In the genomic region with DNA sequence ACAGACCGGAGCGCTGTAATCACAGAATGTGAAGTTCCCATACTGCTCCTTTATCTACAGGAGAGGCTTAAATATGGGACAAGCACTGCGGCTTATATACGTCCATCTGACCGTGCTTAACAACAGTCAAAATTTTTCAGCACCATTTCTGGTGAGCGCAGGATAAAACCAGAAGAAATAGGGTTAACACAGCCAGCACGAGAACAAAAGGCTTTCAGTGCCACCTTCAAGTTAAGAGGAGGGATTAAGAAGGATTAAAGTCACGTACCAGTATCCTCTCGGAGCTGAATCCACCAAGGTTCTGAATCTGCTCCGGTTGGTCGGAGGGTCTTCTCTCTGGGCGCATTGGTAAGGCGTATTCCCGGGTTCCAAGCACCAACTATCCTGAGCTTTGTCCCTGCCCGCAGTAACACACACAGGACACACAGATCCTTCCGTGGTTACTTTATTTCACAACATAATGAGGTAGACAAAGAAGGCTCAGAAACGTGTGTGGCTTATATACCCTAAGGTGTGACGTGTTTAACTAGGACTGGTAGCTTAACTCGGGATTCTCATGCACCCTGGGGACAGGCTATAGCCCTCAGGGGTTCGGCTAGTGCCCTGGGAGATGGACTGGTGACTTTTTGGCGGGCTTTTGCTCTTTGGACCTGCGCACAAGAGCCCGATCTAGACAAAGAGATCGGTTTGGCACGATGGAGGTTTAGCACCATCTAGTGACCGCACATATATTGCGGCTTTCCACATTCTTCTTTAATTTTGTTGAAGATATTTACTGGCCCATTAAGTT, we compare ENCODE assay signal across 9 mouse cellular contexts. TPM values are rescaled to one million over a fixed set of nuclear protein-coding genes. Genes with fewer than 3 reads are reported as not detected.
DNase-seq lines count a peak whose midpoint lies in the region; ATAC-seq lines count a peak whose summit lies in the region.
"Not testable (repeated sequence)": the region's sequence is repeated elsewhere in the genome, so short reads cannot be mapped to it uniquely, and the experiment has no call there.
"Had no signal": no experiment of that assay in that cellular context is flagged by ENCODE, and none has a peak within 500 bp of the region (broad histone marks: within the 10 kb centered on the region; RNA-seq: fewer than 3 reads in every experiment).

No protein-coding gene starts in this region.

- WGBS in forebrain, embryonic 11.5 days, result 21% methylated on average over 27 of the region's 27 CpGs
- 34% methylated on average over 27 of the region's 27 CpGs for WGBS in heart, embryonic 16.5 days
- WGBS in liver, embryonic 12.5 days (ENCODE audit: insufficient replicate concordance), result 39% methylated on average over 27 of the region's 27 CpGs
- 23% methylated on average over 27 of the region's 27 CpGs for WGBS in midbrain, embryonic 14.5 days
- WGBS in stomach, embryonic 14.5 days, result 32% methylated on average over 27 of the region's 27 CpGs

- H3K27me3 ChIP-seq in forebrain, embryonic 11.5 days (ENCODE audit: control insufficient read depth, insufficient read depth, low read length); heart, embryonic 16.5 days (ENCODE audit: control insufficient read depth, insufficient read depth, low read length); liver, embryonic 12.5 days (replicated peaks); midbrain, embryonic 14.5 days (ENCODE audit: control insufficient read depth, insufficient read depth, low read length); stomach, embryonic 14.5 days (ENCODE audit: control insufficient read depth, insufficient read depth, low read length): not testable (repeated sequence)

- H3K9ac ChIP-seq in forebrain, embryonic 11.5 days (ENCODE audit: low read length), result peak overlapping the region; percentile 70
- peak overlapping the region; percentile 54 for H3K9ac ChIP-seq in heart, embryonic 16.5 days (ENCODE audit: low read length)
- not testable (repeated sequence) for H3K9ac ChIP-seq in liver, embryonic 12.5 days; stomach, embryonic 14.5 days (replicated peaks; ENCODE audit: low read depth, low read length)
- H3K9ac ChIP-seq in midbrain, embryonic 14.5 days (replicated peaks; ENCODE audit: low read length), result peak overlapping the region; percentile 64

- not testable (repeated sequence) for H3K4me1 ChIP-seq in forebrain, embryonic 11.5 days (replicated peaks; ENCODE audit: control insufficient read depth, insufficient read depth, low read length); heart, embryonic 16.5 days (ENCODE audit: control insufficient read depth, insufficient read depth, low read length); liver, embryonic 12.5 days; midbrain, embryonic 14.5 days (ENCODE audit: control insufficient read depth, insufficient read depth, low read length); stomach, embryonic 14.5 days (ENCODE audit: control insufficient read depth, insufficient read depth, low read length)

- H3K36me3 ChIP-seq in forebrain, embryonic 11.5 days (ENCODE audit: control insufficient read depth, insufficient read depth, low read length); heart, embryonic 16.5 days (ENCODE audit: control insufficient read depth, insufficient read depth); liver, embryonic 12.5 days; midbrain, embryonic 14.5 days (ENCODE audit: control insufficient read depth, insufficient read depth, low read length); stomach, embryonic 14.5 days (ENCODE audit: control insufficient read depth, insufficient read depth, low read length): not testable (repeated sequence)

- H3K4me3 ChIP-seq in forebrain, embryonic 11.5 days (ENCODE audit: low read depth, low read length), result peak overlapping the region; percentile 29
- peak overlapping the region; percentile 25 for H3K4me3 ChIP-seq in heart, embryonic 16.5 days (ENCODE audit: low read length)
- H3K4me3 ChIP-seq in liver, embryonic 12.5 days, result not testable (repeated sequence)
- peak overlapping the region; percentile 37 for H3K4me3 ChIP-seq in midbrain, embryonic 14.5 days (replicated peaks; ENCODE audit: low read depth, low read length)
- peak overlapping the region; percentile 18; the same call in 1 of the 2 replicates for H3K4me3 ChIP-seq in stomach, embryonic 14.5 days (ENCODE audit: low read depth, low read length)

- not testable (repeated sequence) for H3K27ac ChIP-seq in forebrain, embryonic 11.5 days (ENCODE audit: low read depth, low read length); heart, embryonic 16.5 days (ENCODE audit: low read length); liver, embryonic 12.5 days; stomach, embryonic 14.5 days (ENCODE audit: low read length)
- peak overlapping the region; percentile 73 for H3K27ac ChIP-seq in midbrain, embryonic 14.5 days (replicated peaks; ENCODE audit: low read depth, low read length)

- H3K9me3 ChIP-seq in forebrain, embryonic 11.5 days (ENCODE audit: control insufficient read depth, low read length); heart, embryonic 16.5 days (replicated peaks; ENCODE audit: control insufficient read depth, low read length); liver, embryonic 12.5 days (replicated peaks); midbrain, embryonic 14.5 days (ENCODE audit: control insufficient read depth, low read length); stomach, embryonic 14.5 days (ENCODE audit: control insufficient read depth, low read depth, low read length): not testable (repeated sequence)

- ATAC-seq in forebrain, embryonic 11.5 days (replicated peaks; ENCODE audit: low FRiP score), result peak; percentile 97
- ATAC-seq in heart, embryonic 16.5 days (replicated peaks; ENCODE audit: extremely low read depth, insufficient read depth, low FRiP score), result 0 out of 2 replicates have a peak, but pooled peaks have one; percentile 28
- not testable (repeated sequence) for ATAC-seq in liver, embryonic 12.5 days
- peak; percentile 90 for ATAC-seq in midbrain, embryonic 14.5 days (ENCODE audit: low FRiP score, low TSS enrichment)
- peak; percentile 53; the same call in 1 of the 2 replicates for ATAC-seq in stomach, embryonic 14.5 days (ENCODE audit: insufficient number of reproducible peaks, insufficient read depth, low FRiP score, low read depth)

- H3K4me2 ChIP-seq in forebrain, embryonic 11.5 days (ENCODE audit: low read depth, low read length, severe bottlenecking), result peak overlapping the region; percentile 57
- H3K4me2 ChIP-seq in heart, embryonic 16.5 days (ENCODE audit: low read depth, low read length), result peak overlapping the region; percentile 56
- peak overlapping the region; percentile 18; the same call in 1 of the 2 replicates for H3K4me2 ChIP-seq in liver, embryonic 12.5 days
- peak overlapping the region; percentile 55 for H3K4me2 ChIP-seq in midbrain, embryonic 14.5 days (ENCODE audit: low read length)
- H3K4me2 ChIP-seq in stomach, embryonic 14.5 days (replicated peaks; ENCODE audit: low read depth, low read length), result peak overlapping the region; percentile 42

- peak; percentile 33 for DNase-seq in A20 (ENCODE audit: low read depth, low spot score)
- DNase-seq in adrenal gland, postnatal 36 days, result peak; percentile 39 to 52
- DNase-seq in forebrain, embryonic 11.5 days (ENCODE audit: low spot score), result peak; percentile 76
- DNase-seq in kidney, adult 18-20 months, result peak; percentile 16
- DNase-seq in midbrain, embryonic 14.5 days, result peak; percentile 77

RNA-seq across cellular contexts. Expression of gene Olfr161, which starts 41.9 kb away (rescaled TPM):
- not detected for total RNA-seq in adrenal gland, postnatal 36 days (2021)
- polyA plus RNA-seq in forebrain, embryonic 11.5 days (2014; fragmentation: Nextera tagmentation; extraction: Ambion mirVana), result not detected in 2 replicates
- polyA plus RNA-seq in heart, embryonic 16.5 days (2015; fragmentation: Nextera tagmentation; extraction: Ambion mirVana), result not detected in 2 replicates
- not detected in 2 replicates for polyA plus RNA-seq in liver, embryonic 12.5 days (2016; fragmentation: Nextera tagmentation; extraction: Ambion mirVana)
- polyA plus RNA-seq in midbrain, embryonic 14.5 days (2014; fragmentation: Nextera tagmentation; extraction: Ambion mirVana), result not detected in 2 replicates
- not detected in 2 replicates for polyA plus RNA-seq in stomach, embryonic 14.5 days (2014; fragmentation: Nextera tagmentation; extraction: Ambion mirVana)
- total RNA-seq: gastrocnemius, postnatal 4 days had no signal

Comparison
In these comparisons a context has a peak if more than half of its experiments do, and no peak if none do; other contexts are left out.
1. DNase-seq: peak in every context shown above with its lines; median percentile 77 in midbrain, embryonic 14.5 days; 76 in forebrain, embryonic 11.5 days; 46 in adrenal gland, postnatal 36 days; 33 in A20; 16 in kidney, adult 18-20 months.